Mouse (Mus musculus) right cerebral cortex, postnatal 25 days (tissue): ENCODE results near the gene Ang.
A peak's percentile ranks its signal among the peaks of the same experiment; 100 is the strongest.

Experiments used
- DNase-seq: peaks from one replicate; pipeline ENCODE4 v3.0.0; 2022

The Ang gene

GRCm38 (mm10) chr14:51088970-51089673, 1.8 kb upstream of the Ang start:
- peak; percentile 96 for DNase-seq

DNA sequence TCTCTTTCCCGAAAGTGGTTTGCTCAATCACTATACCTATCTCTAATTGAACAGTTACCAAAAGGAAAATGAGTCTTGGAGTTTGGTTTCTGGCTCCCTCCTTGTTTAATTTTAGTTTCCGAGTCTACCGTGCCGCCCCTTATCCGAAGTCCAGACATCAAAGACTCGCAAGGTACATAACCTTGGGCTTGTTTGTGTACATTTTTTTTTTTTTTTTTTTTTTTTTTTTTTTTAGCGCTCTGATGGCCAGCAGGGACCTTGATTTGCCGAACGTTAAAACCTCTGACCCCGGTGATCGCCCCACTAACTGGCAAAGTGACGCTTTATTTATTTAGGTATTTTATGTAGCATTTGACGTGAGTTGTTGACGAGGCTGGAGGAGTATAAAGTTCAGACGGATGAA, 1.3 kb upstream of the Ang start:
- DNase-seq = no peak

DNA sequence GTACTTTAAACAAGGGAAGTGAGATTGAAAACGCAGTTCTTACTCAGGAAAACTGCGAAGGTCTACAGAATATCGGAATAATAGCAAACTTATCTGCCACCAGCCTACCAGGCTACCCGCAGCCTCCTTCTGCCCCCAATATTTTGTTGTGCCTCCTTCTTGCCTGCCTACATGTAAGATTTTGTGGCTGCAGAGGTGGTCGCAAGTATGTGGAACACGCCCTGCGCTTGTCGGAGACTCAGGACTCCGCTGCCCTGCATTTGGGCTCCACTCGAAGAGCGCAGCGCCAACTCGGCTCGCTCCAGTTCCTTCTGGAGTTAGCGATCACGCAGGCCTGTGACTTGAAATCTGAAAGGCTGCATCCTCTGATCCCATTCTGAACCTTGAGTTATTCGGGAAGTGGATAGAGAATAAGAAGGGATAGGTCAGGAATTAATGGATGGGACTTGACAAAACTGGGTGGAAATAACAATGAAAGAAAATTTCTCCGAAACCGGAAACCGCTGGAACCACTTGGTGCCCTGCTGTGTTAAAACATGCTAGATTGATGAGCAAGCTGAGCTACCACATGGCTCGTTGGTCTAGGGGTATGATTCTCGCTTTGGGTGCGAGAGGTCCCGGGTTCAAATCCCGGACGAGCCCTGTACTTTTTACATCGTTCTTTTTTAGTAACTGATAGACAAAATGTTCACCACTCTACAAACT, 721 bp upstream of the Ang start:
- peak; percentile 74 for DNase-seq

GRCm38 (mm10) chr14:51092073-51092620, 1.2 kb downstream of the Ang start:
- DNase-seq = no peak

DNA sequence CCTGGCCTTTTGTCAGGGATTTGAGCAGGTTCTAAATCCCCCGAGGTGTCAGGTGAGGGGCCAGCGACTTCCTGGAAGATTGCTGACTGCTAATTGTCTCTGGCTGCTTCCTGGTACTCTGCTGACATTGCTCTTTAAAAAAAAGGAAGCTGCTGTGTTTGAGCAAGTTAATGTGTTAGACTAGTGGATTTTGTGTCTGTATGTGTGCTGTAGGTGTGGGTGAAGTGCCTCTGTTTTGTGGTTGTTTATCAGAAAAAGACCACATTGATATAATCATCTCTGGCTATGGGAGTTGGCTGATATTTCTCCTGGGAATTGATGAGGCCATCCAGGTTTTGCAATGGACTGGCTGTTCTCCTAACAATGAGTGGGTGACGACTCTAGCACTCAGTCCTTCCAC, 2.5 kb downstream of the Ang start:
- DNase-seq = no peak

GRCm38 (mm10) chr14:51094096-51094875, 3.3 kb downstream of the Ang start:
- no peak for DNase-seq

DNA sequence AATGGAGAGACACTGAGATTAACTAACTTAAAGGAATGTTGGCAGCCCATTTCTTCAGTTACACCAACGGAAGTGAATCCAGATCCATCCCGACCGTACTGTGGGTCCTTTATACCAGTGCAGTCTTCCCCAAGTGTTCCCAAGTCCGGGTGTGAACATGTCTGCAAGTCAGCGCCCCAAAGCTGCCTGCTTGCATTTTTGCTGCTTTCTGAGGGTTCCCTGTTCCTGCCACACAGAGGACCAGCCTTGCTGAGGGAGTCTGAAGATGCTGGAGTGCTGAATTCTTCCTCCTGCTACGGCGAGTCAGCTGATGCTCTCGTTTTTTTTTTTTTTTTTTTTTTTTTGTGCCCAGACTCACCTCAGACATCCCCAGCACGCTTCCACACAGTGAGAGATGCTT, 4.0 kb downstream of the Ang start:
- DNase-seq = no peak

GRCm38 (mm10) chr14:51095736-51096524, 5.0 kb downstream of the Ang start:
- no peak for DNase-seq

- peak; percentile 49 for DNase-seq
These were observed 7.3 kb downstream of the Ang start for GRCm38 (mm10) chr14:51098300-51098699.

GRCm38 (mm10) chr14:51098921-51099320, 8.0 kb downstream of the Ang start:
- DNase-seq = no peak

- no peak for DNase-seq
These were observed 10.3 kb downstream of the Ang start for GRCm38 (mm10) chr14:51101284-51101683.

- DNase-seq = peak; percentile 43
These were observed 12.3 kb downstream of the Ang start for GRCm38 (mm10) chr14:51103217-51103616.

DNA sequence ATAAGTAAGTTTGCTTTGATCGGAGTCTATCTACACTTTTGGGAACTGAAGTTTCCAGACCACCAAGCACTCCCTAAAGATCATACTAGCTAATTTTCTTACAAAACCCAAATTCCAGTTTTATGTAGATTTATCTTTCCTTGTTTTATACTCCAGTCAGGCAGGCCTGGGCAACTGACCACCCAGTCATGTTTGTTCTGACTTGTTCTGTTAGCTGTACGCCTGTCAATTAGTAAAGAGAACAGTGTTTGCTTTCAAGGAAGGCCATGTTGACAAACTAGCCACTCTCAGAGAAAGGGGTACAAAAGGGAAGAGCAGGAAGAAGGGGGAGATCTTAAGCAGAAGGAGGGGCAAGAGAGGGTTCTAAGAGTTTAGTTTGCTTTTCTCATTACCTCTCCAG, 13.4 kb downstream of the Ang start:
- DNase-seq = no peak

- DNase-seq = no peak
These were observed 15.6 kb downstream of the Ang start for GRCm38 (mm10) chr14:51106449-51106967.

- DNase-seq = no peak
These were observed 21.0 kb downstream of the Ang start for GRCm38 (mm10) chr14:51111966-51112365.

DNA sequence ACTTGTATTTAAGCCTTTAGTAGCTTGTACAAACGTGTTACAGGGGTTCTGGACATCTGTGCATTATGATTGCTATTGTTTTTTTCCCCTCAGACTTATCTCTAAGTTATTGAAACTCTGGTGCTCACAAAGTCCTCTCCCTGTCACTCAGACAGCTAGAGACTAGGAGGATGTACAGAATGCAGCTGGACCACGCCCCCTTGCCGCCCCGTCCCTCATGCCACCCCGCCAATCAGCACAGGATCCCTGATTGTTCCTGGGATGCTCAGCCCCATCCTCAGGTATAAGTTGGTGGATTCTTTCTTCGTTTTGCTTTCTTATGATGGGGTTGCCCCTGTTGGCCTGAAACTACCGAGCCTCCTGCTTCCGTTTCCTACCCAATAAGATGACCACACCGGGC, 22.5 kb downstream of the Ang start:
- no peak for DNase-seq

DNA sequence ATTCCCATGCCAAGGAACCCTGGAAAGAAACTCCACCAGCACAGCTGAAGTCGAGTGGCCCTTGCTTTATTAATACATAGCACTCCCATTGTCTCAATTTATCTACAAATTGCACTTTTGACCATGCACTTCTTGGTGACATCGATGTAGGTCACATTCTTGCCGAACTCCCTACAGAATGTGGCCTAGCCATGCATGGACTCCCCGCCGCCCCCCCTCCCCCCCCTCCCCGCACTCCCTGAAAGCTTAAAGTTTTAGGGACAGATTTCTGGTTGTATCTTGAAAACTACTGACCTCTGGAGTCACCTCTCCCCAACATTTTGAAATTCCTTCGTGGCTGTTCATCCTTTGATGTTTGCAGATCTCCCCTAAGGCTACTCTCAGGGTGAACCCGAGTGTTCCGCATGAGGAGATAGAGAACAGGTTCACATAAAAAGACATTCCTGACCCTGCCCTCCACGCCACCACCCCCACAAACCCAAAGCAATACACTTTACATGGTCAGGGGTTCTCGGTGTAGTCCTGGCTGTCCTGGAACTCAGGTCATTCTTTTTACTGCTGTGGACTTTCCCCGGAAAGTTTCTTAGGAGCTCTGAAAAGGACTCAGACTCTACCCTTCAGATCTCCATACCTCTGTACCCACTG, 23.1 kb downstream of the Ang start, which contains the start of gene Eddm3b:
TSS of gene Eddm3b (plus strand) at position 511 of the 645 bp plus-strand sequence.
- DNase-seq = no peak

GRCm38 (mm10) chr14:51125684-51126083, 34.7 kb downstream of the Ang start:
- no peak for DNase-seq

- no peak for DNase-seq
These were observed 36.8 kb downstream of the Ang start for GRCm38 (mm10) chr14:51127648-51128258.

DNA sequence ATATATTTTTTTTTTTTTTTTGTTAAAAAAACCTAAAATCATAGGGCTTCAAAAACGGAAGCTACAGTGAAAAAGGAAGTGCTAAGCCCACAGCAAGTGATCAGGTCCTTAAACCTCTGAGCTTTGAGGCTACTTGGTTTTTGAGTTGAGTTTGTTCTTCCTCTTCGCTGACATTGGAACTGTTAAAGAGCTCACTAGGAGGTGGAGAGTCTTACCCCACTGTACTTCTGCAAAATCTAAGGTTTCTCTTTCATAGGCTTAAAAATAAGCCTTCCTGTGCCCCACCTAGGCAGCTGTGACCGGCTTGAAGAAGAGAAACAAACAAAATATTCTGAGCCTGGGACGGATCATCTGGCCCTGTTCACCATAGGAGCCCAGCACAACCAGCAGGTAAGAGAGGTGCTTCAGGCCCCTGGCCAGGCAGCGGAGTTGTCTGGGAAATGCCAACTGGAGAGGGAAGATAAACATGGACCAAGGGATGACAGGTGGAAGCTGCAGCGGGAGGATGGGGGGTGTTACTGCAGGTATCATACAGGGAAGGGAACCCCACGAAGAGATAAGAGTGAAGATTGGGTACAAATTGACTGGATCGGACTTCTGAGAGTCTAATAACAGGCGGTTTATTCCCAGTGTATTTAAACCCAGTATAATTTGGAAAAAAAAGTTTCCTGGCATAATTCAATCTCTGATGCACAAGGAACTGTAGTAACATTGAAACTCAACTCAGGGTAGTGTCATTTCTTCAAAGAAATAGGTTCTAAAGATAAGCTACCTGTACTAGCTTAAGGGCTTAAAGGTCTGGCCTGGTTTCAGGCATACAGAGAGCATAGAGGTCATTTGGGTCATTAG, 38.0 kb downstream of the Ang start:
- DNase-seq = no peak
